Mouse (Mus musculus): ENCODE data around the gene Gm20890.
"Not testable (repeated sequence)": the region's sequence is repeated elsewhere in the genome, so short reads cannot be mapped to it uniquely, and the experiment has no call there.

Gene Gm20890

DNA sequence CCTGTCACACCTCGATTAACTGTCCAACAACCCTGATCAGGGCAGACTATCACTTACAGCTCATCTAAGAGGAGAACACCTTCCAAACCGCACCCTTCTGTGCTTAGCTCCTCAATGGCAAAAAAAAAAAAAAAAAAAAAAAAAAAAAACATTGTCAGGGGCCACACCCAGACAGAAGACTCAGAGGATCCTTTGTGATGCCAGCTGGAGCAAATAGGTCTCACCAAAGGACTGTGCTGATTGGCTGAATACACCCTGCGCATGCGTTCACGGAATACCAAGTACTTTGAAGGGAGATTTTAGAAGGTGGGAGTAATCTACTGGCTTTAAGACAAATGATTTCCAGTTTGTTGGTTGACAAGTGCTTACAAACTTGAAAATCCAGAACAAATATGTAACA, at the start of gene Gm20890:
Gene Gm20890, minus strand, starts transcription at position 101 of the 400 bp plus-strand sequence.
- DNase-seq (ENCODE audit: low spot score) = not testable (repeated sequence)
